Mouse (Mus musculus) T-cell, adult 2 months (primary cell): Measurements from ENCODE around the gene Mcur1.

Experiments used
- DNase-seq: peaks from one replicate; pipeline ENCODE4 v3.0.0; 2022; ENCODE audit warnings: low spot score

The Mcur1 gene

DNA sequence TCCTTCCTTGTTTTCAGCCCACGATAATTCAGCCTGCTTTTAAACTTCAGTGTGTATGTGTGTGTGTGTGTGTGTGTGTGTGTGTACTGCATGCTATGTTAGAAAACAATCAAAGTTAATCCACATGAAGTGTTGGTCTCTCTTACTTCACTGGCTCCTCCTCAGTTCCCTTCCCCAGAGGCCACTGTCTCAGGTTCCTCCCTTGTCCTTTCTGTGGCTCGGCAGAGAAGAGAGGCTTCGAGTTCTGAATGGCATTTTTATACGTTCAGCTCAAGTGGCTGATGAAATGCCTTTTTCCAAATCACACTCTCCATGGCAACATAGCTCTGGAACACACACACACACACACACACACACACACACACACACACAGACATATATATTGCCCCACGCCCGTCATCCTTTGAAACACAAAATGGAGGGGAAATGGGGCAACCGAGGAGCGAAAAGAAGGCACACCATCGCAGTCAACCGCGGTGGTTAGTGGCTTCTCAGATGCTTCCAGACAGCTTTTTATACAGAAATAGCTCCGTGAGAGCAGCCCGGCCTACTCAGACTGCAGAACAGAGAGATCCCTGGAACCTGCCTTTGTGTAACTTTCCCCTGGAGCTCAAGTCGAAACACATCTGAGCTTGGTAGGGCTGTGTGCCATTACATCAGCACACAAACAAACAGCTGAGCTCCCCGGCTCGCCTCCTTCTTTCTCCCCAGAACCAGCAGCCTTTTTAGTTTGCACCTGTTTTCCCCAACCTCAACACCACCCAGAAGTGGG lies 34.4 kb downstream of the Mcur1 start:
- DNase-seq, result peak; percentile 30

DNA sequence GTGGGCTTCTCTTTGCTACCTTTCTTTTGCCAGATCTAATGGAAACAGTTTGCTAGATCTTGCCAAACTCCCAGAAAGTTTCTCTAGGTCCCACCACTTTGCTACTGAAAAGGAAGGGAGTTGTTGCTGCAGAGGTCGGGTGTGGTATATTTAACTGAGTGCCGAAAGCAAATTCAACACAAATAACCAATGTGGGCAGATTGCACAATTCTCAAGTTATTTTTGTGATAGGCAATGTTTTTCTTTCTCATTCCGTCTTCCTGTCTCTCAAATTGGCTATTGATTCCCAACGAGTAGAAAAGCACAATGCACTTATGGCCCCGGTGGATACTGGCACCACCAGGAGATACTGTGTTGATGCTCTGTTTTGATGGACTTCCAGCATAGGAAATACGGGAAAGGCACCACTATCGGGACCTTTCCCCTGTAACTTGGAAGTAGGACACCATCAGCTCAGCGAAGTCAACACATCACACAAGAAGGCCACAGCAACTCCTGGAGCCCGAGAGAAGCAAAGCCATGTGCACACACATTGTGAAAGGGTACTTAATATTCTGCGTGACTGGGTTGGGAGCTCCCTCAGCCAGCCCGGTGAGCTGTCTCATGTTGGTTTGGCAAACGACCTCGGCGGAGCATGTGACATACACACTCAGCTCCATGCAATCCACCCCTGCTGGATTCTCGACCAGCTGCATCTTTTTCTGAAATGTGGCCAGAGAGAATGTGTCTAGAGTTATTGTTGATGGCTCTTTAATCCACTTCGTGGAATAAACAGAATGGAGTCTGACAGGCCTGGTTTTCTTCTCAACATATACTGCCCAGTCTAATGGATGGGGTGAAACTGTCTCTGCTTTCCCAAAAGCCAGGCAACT lies 35.3 kb downstream of the Mcur1 start:
- DNase-seq, result no peak

DNA sequence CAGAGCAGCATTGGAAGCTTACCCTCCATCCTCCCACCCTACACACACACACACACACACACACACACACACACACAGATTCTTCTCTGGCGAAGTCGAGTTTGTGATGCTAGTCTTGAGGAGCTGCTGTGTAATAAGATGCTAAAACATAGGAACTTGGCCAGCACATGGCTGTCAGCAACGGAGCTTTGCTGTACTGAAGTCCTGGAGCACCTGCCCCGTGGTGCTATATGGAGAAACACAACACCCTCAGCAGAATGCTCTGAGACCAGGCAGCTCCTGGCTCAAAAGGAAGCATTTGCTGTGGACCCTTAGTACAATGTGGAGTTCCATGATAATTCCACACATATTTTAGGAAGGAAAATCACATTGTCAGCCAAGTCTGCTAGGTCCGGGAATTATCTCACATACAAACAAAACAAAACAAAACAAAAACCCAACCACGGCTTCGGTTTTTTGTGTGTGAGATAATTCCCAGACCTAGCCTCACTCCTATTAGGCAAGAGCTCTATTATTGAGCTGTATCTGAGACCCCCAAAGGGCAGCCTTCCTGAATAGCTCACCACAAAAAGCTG lies 36.0 kb downstream of the Mcur1 start:
- DNase-seq, result no peak

DNA sequence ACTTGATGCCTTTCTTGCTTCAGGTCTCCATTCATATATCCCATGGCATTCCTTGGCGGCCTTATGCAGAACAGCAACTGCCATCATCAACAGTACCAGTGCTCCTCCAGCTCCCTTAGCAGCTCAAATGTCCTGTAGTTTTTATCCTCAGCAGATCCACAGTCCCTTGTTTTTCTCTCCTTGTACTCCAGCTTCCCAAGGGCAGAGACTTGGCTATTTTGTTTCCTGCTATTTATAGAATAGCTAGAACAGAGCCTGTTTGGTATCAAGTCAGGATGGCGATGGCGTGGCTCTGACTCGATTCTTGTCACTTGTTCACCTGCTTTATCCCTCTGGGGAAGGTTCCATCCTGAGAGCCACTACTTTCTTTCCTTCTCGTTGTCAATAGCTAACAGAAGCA lies 38.1 kb downstream of the Mcur1 start:
- no peak for DNase-seq

DNA sequence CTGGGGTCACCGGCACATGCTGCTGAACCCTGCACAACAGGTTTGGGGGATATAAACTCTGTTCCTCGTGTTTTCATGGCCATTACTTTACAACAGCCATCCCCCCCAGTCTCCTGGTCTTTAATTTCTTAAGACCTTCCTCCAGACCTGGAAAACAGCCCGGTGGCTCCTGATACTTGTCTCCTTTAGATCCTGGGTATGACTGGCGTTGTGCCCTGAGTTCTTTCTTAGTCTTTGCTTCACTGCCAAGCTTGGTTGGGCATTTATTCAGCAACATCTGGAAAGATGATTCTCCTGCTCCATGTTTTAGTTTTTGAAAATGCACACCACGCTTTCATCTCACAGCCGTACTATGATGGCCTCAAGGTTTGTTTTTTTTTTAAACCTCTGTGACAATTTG lies 40.7 kb downstream of the Mcur1 start:
- DNase-seq, result no peak

DNA sequence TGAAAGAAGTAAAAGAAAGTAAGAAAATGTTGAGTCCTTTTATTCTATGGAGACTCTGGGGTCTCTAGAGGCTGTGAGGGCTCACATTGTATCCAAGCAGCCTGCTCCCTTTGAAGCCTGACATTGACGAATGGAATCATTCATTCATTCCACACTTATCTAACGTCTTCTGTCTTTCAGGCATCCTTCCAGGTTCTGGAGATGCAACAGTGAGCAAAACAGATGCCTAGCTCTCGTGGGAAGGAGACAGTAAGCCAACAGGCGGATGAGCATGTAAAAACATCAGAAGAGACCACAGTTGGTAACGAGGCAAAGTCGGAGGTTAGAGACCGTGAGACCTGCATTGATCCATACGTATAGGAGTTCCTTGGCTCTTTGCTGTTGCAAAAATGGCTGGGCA lies 42.6 kb downstream of the Mcur1 start:
- DNase-seq, result no peak

DNA sequence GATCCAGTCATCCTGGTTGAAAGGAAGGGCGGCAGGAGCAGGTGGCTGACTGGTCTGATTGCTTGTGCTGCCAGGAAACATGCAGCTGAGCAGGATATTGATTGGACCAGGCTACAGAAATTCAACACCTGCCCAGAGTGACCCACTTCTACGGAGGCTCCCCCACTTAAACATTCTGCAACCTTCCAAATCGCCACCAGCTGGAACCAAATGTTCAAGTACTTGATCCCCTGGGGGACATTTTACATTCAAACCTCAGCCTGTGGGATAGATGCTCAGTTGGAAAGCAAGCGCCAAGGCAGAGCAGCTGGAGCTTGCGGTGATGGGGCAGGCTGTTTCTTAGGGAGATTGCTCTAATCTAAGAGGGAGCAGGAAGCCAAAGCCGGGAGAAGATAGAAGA lies 43.1 kb downstream of the Mcur1 start:
- DNase-seq, result no peak

DNA sequence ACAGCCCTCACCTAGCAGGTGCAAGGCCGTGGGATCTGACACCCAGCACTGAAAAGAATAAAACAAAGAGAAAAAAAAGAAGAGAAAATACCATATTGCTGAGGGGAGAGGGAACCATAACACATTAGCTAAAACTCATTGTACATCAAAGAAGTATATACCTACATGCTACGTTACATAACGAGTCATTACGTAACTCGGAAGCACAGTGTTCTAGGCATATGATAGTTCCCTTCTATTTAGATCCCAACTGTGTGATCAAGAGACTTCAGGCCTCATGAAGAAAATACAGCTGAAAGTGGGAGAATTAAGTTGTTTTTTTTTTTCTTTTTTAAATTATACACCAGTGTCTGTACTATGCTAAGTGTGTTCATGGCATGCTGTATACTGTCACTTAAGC lies 43.9 kb downstream of the Mcur1 start:
- no peak for DNase-seq

DNA sequence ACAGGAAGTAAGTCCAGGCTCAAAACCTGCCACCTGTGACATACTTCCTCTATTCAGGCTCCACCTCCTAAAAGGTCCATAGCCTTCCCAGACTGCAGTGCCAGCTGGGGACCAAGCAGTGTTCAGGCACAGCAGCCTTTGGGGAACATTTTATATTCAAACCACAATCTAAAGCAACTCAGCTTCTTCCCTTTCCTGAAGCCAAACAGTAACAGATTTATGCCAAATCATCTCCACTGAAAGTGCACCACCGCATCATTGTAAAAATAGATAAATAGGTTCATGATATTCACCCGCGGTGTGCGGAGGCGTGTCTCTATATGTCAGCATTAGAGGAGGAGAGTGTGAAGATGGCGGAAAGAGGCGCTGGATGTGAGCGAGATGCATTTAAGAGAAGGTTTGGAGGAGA lies 45.0 kb downstream of the Mcur1 start:
- no peak for DNase-seq

DNA sequence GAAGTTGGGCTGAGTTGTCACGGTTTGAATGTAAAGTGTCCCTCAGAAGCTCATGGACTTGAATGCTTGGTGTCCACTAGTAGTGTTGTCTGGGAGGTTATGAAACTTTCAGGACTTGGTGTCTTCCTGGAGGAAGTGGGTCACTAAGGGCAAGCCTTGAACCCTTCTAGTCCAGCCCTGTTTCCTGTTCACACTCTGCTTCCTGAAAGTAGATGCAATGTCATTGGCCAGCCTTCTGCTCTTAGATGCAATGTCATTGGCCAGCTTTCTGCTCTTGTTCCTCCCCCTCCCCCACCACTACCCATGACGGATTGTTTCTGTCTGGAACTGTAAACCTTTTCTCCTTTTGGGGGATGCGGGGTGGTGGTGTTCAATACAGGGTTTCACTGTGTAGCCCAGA lies 47.3 kb downstream of the Mcur1 start:
- no peak for DNase-seq

DNA sequence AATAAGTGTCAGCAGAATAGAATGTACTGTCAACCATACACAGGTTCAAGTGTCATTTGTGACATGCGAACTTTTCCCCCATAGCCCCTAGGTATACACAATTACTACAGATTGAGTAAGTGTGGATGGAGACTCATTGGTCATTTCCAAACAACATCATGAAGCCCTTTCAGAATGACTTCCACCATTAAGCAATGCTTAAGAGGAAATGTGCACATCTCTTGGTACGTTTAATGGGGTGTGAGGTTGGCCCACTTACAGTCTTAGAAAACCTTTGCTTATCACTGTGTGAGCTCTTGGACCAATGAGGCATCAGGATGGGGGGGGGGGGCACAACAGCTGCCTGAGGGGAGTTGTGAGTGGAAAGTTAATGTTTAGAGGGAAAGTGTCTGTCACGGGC lies 54.2 kb downstream of the Mcur1 start:
- DNase-seq, result no peak

DNA sequence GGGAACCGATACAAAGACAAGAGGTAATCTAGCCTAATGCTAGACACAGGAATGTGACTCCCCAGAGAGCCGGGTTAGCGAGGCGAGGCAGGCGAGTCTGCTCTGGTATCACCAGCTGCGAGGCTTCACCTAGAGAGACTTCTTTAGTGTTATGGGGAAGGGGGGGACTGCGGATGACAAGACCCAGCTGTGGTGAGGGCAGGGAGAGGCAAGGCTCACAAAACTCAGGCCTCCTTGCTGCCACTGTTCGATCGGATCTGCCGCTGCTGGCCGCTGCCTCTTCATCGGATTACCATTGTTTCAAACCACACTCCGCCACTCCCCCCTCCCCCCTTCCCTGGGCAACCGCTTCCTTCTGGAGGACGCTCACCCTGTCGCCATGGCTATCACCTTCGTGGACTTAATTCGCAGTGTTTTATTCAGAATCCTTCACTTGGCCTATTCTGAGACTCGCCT lies 56.6 kb downstream of the Mcur1 start:
- DNase-seq, result peak; percentile 16

DNA sequence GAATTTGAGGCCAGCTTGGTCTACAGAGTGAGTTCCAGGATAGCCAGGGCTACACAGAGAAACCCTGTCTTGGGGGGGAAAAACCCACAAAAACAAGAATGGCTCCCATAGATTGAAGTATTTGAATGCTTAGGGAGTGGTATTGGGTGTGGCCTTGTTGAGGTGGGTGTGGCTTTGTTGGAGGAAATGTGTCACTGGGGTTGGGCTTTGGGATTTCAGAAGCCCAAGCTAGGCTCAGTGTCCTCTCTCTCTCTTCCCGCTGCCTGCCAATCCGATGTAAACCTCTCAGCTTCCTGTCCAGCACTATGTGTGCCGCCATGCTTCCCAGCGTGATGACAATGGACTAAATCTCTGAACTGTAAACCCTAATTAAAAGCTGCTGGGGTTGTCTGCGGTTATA lies 58.4 kb downstream of the Mcur1 start:
- DNase-seq, result no peak

DNA sequence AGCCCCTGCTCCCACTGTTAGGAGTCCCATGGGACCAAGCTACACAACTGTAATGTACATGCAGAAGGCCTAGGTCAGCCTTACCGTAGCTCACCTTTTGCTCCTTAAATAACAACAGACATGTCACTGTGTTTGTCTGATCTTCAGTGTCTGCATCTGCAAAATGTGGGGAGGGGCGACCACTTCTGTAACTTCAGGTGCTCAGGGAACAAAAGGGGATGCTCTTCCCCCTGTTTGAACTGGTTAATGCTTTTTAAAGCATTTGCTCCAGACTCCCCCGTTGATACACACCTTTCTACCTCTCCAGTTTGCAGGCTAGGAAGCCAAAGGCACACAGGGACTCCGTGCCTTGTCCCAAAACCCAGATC lies 59.5 kb downstream of the Mcur1 start:
- DNase-seq, result no peak

DNA sequence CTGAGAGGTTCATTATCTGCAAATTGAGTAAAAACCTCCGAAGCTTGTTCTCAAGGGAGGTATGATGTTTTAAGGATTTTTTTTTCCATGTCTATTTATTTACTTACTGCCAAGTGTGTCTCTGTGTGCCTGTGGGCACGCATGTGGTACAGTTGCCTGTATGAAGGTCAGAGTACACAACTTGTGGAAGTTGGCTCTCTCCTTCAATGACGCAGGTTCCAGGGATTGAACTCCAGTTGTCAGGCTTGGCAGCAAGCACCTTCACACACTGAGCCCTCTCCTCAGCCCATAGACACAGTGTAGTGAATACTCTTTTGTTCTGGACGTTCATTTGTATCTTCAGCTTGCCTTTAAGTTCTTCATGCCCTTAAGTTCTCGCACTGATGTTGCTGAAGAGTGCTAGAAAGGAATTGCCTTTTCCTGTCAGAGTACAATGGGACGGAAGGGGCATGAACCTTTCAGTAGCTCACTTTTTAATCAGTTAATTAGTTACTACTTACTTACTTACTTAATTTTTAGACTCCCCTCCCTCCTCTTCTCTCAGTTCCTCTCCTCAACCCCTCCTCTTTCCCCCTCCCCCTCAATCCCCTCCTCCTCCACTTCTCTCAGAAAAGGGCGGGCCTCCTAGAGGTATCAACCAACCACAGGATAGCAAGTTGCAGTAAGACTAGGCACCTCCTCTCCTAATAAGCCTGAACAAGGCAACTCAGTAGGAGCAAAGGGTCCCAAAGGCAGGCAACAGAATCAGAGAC lies 60.1 kb downstream of the Mcur1 start:
- no peak for DNase-seq

DNA sequence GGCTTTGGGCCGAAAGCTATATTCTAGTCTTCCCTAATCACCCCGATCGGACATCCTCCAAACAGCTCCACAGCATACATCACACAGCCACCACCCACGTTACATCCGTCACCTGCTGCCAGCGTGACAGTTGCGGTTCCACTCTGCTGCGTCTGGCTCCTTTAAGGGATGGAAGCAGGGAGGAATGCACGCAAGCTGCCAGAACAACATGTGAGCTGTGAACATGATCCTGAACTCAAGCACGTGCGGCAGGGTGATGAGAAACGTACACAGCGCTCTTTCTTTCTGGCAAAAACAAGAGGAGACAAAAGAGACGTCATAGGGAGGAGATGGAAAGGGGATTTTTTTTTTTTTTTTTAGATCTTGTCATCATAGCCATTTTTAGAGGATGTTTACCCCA lies 61.1 kb downstream of the Mcur1 start:
- DNase-seq, result peak; percentile 18

DNA sequence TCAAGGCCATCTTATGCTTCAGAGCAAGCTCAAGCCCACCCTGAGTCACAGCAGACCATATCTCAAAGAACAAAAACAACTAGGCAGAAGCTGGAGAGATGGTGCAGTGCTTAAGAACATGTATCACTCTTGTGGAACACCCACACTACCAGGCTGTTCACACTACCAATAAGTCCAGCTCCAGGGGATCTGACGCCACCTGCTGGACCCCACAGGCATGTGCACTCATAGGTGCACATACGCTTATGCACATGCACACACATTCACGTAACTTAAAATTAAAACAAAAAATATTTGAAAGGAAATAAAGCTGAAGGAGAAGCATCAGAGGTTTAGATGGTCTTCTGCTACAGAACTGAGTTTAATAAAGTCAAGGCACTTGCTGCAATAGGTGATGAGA lies 62.2 kb downstream of the Mcur1 start:
- no peak for DNase-seq

DNA sequence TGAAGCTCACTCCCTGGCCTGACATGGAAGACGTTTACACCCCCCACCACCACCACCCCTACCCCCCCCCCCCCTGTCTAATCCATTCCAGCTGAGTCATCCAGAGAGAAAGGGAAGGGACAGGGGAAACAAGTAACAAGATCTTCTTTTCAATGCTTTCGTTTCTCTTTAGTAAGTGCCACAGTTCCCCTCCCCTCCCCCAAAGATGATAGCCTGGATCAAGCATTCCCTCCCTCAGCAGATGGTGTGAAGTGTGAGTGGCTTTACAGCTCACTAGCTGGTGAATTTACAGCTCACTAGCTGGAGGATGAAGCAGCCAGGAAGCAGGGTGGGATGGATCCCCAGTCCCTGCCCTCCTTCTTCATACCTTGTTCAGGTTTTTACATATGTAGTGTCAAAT lies 63.3 kb downstream of the Mcur1 start:
- DNase-seq, result no peak

DNA sequence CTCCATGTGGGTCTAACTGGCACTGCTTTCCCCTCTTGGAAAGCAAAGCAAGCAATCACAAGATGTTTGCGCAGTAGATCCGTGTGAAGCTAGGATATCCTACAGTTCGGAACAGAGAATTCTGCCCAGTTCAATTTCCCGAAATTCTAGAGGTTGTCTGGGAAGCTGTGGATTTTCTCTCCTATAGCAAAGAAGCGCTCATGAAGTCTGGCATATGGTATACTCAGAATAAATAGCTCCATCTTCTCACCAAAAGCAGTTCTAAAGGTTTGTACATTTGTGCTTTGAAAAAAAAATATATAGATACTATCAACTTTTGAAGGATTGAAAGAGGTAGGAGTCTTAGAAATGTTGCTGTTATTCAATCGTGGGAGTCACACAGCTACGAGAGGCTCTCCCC lies 64.3 kb downstream of the Mcur1 start:
- DNase-seq, result no peak

DNA sequence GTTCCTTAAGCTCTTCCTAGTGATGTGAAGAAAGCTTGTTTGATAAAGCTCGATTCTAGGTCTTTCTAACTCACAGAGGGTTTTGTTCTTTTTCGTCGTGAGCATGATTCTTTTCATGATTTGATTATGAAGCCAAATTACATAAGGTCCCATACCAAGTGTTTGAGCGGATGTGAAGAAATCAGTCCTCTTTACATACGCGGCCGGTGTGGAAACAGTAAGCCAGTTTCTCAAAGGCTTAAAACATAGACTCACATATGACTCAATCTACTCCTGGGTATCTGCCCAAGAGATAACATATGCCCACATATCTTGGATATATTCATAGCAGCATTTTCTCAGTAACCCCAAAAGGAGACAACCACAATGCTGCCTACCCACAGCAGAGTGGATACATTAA lies 66.3 kb downstream of the Mcur1 start:
- no peak for DNase-seq

DNA sequence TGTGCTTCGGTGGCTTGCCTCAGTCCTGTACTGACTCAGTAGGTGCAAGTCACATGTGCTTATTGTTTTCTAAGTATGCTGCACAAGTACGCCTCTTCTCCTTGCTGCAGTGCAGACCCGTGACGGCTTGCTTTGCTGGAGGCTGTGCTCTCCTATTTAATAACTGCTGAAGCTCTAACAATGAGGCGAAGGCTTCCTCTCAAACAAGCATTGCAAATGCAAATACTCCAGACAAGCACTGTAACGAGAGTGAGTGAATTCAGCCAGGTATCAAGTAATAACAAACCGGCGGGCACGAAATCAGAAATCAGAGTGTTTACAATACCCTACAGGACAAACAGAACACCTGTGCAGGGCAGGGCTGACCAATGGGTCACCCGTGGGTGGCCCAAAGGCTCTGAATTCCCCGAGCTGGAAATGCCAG lies 66.9 kb downstream of the Mcur1 start:
- no peak for DNase-seq
